Mouse (Mus musculus) kidney, postnatal 0 days (tissue): ENCODE measurements around the gene Fhdc1. TPM values are rescaled to one million over a fixed set of nuclear protein-coding genes. Genes with fewer than 3 reads are reported as not detected.

Experiments
- ATAC-seq: fragments of 200-750 bp; cut with Nextera tagmentation; replicated peaks from 2 replicates; pipeline ENCODE4 v1.8.0; 2017; ENCODE audit warnings: low read depth, moderate number of reproducible peaks, moderate TSS enrichment, moderate library complexity; ENCODE audit not compliant: low FRiP score
- DNase-seq: peaks from one replicate; pipeline ENCODE4 v3.0.0-alpha.2; 2016; ENCODE audit warnings: low spot score
- H3K27ac ChIP-seq: fragments of 300-500 bp; sonication (generic); 2 replicates; pipeline ENCODE4 v1.5.1; 2014; ENCODE audit warnings: mild to moderate bottlenecking
- H3K27me3 ChIP-seq: fragments of 300-500 bp; sonication (generic); 2 replicates; pipeline ENCODE4 v1.6.1; 2014; ENCODE audit warnings: low read length, mixed read lengths; ENCODE audit not compliant: insufficient read depth
- H3K36me3 ChIP-seq: fragments of 300-500 bp; sonication (generic); 2 replicates; pipeline ENCODE4 v1.6.1; 2014; ENCODE audit warnings: low read length, mixed read lengths; ENCODE audit not compliant: insufficient read depth
- H3K4me1 ChIP-seq: fragments of 300-500 bp; sonication (generic); replicated peaks from 2 replicates; pipeline ENCODE4 v1.6.1; 2014; ENCODE audit warnings: antibody characterized with exemption, low read length, mixed read lengths; ENCODE audit not compliant: insufficient read depth
- H3K4me2 ChIP-seq: fragments of 300-500 bp; sonication (generic); 2 replicates; pipeline ENCODE4 v1.6.1; 2014; ENCODE audit warnings: mild to moderate bottlenecking, low read length, moderate library complexity, mixed read lengths
- H3K4me3 ChIP-seq: fragments of 300-500 bp; sonication (generic); replicated peaks from 2 replicates; pipeline ENCODE4 v1.5.1; 2014; ENCODE audit warnings: low read depth, low read length
- H3K9ac ChIP-seq: fragments of 300-500 bp; sonication (generic); 2 replicates; pipeline ENCODE4 v1.6.1; 2014; ENCODE audit warnings: low read depth, low read length
- H3K9me3 ChIP-seq: fragments of 300-500 bp; sonication (generic); replicated peaks from 2 replicates; pipeline ENCODE4 v1.6.1; 2016; ENCODE audit warnings: low read length, inconsistent platforms, mixed read lengths
- CTCF ChIP-seq: IDR thresholded peaks from 2 replicates; pipeline ENCODE4 v1.5.1; 2016; ENCODE audit warnings: antibody characterized with exemption, low read depth, mild to moderate bottlenecking, moderate library complexity
- WGBS: fragments of 180-500 bp; shearing (Covaris S2); extraction: QIAGEN DNeasy Blood & Tissue Kit; methylation state at CpG from one replicate; pipeline ENCODE4 v1.1.7; 2014; 5-methylcytosine and 5-hydroxymethylcytosine counted together
- polyA plus RNA-seq: library from polyadenylated mRNA; unstranded; fragments of >200 nt; fragmentation: Nextera tagmentation; extraction: Ambion mirVana; gene quantifications from 2 replicates; pipeline ENCODE4 v1.2.1, GENCODE M21; 2015

The Fhdc1 gene
- polyA plus RNA-seq, 1 experiment from 2014 or later: 4.0 TPM

DNA sequence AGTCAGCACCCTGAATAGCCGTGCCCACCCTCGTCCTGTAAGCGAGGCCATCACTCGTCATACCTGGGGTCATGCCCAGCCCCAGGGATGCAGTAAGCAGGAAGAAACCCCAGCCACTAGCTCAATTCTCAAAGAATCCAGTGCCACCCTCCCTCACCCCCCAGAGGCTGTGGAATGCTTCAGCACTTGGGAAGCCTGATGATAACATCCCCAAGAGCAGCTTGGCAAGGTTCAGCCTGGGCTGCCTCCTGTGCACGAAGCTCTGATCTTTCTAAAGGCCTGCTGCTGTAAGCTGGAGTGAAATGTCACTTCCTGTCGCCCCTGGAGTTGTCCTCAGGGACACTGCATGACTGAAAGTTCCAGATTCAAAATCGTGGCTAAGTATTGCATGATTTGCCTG lies 41.4 kb downstream of the Fhdc1 start:
- H3K4me3 ChIP-seq: no peak overlapping the region
- no peaks in the 10 kb centered on the region for H3K9me3 ChIP-seq
- 82% methylated on average over 7 of the region's 7 CpGs for WGBS
- H3K9ac ChIP-seq: no peak overlapping the region
- H3K36me3 ChIP-seq: no peaks in the 10 kb centered on the region
- H3K27ac ChIP-seq: no peak overlapping the region
- no peak for TF ChIP-seq CTCF
- peaks cover 8% of the 10 kb centered on the region; the same call in 1 of the 2 replicates for H3K4me1 ChIP-seq
- DNase-seq (no peak), ATAC-seq (no peak)
- no peak overlapping the region for H3K4me2 ChIP-seq
- no peaks in the 10 kb centered on the region for H3K27me3 ChIP-seq

DNA sequence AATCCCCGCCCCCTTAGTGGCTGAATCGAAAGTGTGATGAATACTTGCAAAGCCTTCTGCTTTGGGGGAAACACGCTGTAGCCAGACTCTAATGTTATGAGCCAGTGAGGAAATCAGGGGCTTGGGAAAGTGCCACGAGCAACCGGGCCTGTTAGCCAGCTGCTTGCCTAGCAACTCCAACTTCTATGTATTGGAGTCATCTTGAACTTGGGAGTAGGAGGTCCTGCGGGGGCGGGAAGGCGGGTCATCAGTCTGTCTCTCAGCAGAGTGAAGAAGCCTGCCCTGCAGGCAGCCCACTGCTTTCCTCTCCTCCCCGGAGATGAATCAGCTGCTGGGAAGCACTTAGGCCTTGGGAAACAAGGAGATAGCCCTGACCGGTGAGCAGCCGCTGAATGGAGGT lies 42.1 kb downstream of the Fhdc1 start:
- H3K4me1 ChIP-seq: peaks cover 8% of the 10 kb centered on the region; the same call in 1 of the 2 replicates
- H3K27me3 ChIP-seq: no peaks in the 10 kb centered on the region
- ATAC-seq (no peak; the same call in 1 of the 2 replicates), DNase-seq (peak; percentile 62)
- H3K27ac ChIP-seq: no peak overlapping the region
- 49% methylated on average over 11 of the region's 11 CpGs for WGBS
- H3K4me2 ChIP-seq: no peak overlapping the region
- TF ChIP-seq CTCF: no peak
- no peak overlapping the region for H3K9ac ChIP-seq
- no peaks in the 10 kb centered on the region for H3K9me3 ChIP-seq
- no peaks in the 10 kb centered on the region for H3K36me3 ChIP-seq
- H3K4me3 ChIP-seq: no peak overlapping the region

DNA sequence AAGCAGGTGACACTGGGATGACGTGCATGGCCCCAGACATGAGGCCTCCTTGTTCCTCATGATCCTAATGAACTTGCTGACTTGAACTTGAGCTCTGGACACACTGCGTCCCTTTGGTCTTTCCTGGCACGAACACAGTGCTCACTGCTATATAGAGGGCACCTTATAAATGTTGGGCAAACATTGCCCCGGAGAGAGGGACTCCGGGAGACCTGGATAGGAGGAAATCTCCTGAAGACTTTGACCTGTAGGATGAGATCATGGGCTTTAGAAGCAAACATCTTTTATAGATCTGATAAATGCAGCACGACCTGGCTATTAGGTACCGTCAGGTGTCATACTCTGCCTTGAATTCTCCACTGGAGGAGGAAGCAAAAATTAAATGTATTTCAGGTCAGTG lies 43.3 kb downstream of the Fhdc1 start:
- no peak overlapping the region for H3K4me3 ChIP-seq
- no peak for DNase-seq
- no peak for TF ChIP-seq CTCF
- peaks cover 8% of the 10 kb centered on the region; the same call in 1 of the 2 replicates for H3K4me1 ChIP-seq
- H3K27me3 ChIP-seq: no peaks in the 10 kb centered on the region
- WGBS: 95% methylated on average over 7 of the region's 7 CpGs
- H3K36me3 ChIP-seq: no peaks in the 10 kb centered on the region
- no peak overlapping the region for H3K4me2 ChIP-seq
- H3K27ac ChIP-seq: no peak overlapping the region
- no peak for ATAC-seq
- no peak overlapping the region for H3K9ac ChIP-seq
- H3K9me3 ChIP-seq: no peaks in the 10 kb centered on the region

DNA sequence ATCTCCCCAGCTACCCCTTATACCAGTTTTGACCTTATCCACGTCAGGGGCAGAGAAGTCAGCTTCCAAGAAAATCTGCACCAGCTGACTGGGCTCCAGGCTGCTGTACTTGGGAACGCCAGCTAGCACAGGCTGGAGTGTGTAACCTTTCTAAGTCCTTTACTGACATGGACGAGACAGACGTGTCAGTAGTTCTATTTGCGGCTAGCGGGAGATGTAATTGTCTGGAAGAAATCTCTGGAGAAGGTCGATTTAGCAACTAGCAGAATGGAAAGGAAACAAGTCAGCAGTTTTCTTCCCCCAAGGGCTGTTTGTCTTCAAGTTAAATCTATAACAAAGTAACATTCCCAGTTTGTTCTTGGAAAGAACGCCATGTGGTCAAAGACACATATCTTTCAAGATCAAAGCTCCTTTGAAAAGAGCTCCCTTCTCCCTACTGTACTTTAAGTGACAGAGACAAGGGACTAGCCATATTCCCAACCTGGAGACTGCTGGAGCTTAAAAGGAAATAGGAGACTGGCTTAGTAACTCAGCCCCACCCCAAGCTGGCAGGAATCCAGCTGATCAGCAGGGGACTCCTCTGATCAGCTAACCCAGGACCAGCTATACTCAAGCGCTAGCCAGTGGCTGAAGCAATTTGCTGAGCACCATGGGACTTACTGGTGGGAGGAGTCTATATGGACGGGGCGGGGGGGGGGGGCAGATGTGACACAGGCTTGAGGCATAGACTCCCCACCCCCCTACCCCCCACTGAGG lies 44.8 kb downstream of the Fhdc1 start:
- Histone ChIP-seq H3K27ac (no peak overlapping the region), H3K4me2 (0 out of 2 replicates have a peak overlapping the region, but pooled peaks have one; percentile 2), H3K27me3 (no peaks in the 10 kb centered on the region)

DNA sequence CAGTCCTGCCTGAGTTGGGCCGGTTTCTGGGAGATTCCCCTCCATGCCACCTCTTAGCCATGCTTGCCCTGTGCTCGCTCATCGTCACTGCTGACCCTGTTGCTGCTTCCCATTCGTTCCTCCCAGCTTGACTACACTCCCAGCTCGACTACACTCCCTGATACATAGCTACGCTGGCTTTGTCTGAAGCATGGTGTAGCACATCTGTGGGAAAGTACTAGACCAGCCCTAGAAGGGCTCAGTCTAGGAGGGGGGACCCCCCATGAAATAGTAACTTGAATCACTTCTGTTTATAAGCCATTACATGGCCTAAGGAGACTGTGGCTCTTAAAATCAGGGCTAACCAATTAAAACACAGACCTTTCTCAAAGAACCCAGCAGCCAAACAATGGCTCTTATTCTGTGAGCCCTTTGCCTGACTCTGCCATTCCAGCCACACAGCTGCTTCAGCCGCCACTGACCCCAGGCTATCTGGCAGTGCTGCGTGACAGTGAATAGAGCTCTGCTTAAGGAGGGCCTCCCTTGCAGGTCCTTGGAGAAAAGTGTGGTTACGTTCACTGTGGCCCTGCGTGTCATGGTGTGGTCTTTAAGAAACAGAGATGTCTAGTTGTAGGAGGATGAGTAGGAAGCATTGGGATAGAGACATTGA lies 47.3 kb downstream of the Fhdc1 start:
- no peak for DNase-seq
- peaks cover 8% of the 10 kb centered on the region; the same call in 1 of the 2 replicates for H3K4me1 ChIP-seq
- TF ChIP-seq CTCF: no peak

More for the DNA sequence above, 44.8 kb downstream of the Fhdc1 start:
- no peak overlapping the region for H3K4me3 ChIP-seq
- 16% methylated on average over 11 of the region's 11 CpGs for WGBS
- peak; percentile 46; the same call in 1 of the 2 replicates for ATAC-seq
- DNase-seq: peak; percentile 73
- no peak overlapping the region for H3K9ac ChIP-seq
- no peaks in the 10 kb centered on the region for H3K9me3 ChIP-seq
- TF ChIP-seq CTCF: no peak
- peaks cover 8% of the 10 kb centered on the region; the same call in 1 of the 2 replicates for H3K4me1 ChIP-seq
- no peaks in the 10 kb centered on the region for H3K36me3 ChIP-seq

DNA sequence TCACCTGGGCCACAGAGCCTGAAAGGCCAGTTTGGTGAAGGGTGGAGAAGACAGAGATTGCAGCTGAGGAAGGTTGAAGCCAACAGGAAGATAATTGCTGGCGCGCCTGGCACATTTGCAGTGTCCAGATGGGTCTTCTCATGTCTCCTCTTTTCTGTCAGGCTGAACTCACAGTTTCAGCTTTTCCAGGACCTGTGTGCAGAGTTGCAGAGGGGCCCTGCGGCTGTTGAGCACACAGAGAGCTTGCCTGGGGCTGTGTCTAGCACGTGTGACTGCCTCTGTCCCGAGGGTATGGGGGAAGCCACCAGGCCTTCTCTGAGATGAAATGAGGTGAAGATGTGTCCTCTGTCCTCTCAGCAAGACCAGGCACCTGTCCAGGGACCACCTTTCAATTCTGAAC lies 49.0 kb downstream of the Fhdc1 start:
- H3K4me3 ChIP-seq: no peak overlapping the region
- H3K9ac ChIP-seq: no peak overlapping the region
- H3K4me2 ChIP-seq: no peak overlapping the region
- H3K36me3 ChIP-seq: no peaks in the 10 kb centered on the region
- no peak for TF ChIP-seq CTCF
- ATAC-seq (no peak), DNase-seq (no peak)
- H3K9me3 ChIP-seq: no peaks in the 10 kb centered on the region
- 44% methylated on average over 5 of the region's 5 CpGs for whole genome bisulfite sequencing
- H3K27ac ChIP-seq: no peak overlapping the region
- no peaks in the 10 kb centered on the region for H3K27me3 ChIP-seq
- H3K4me1 ChIP-seq: peaks cover 8% of the 10 kb centered on the region; the same call in 1 of the 2 replicates

More for the DNA sequence above, 47.3 kb downstream of the Fhdc1 start:
- no peak overlapping the region for H3K27ac ChIP-seq
- H3K4me3 ChIP-seq: no peak overlapping the region
- H3K27me3 ChIP-seq: no peaks in the 10 kb centered on the region
- H3K9me3 ChIP-seq: no peaks in the 10 kb centered on the region
- no peak overlapping the region for H3K9ac ChIP-seq
- whole genome bisulfite sequencing: 76% methylated on average over 10 of the region's 10 CpGs
- ATAC-seq: no peak
- H3K4me2 ChIP-seq: no peak overlapping the region
- no peaks in the 10 kb centered on the region for H3K36me3 ChIP-seq
